Mouse (Mus musculus) sigmoid colon, adult 10 weeks (tissue): ENCODE results near the gene Sigirr. TPM values are rescaled to one million over a fixed set of nuclear protein-coding genes. Genes with fewer than 3 reads are reported as not detected.

Experiments
- polyA plus RNA-seq: library from polyadenylated mRNA; stranded (reverse); fragments of 350-450 nt; fragmentation: Illumina TruSeq; extraction: RNeasy Lipid Tissue Mini Kit (QIAGEN cat#74804); gene quantifications from one replicate; pipeline ENCODE4 v1.2.3, GENCODE M21; 2014; ENCODE audit warnings: low read depth, low replicate concordance

The Sigirr gene
- polyA plus RNA-seq, result 2.9 TPM

GRCm38 (mm10) chr7:141099911-141100691, at the start of gene Sigirr:
Sigirr (minus strand) TSS chr7:141100572.

GRCm38 (mm10) chr7:141122245-141122644, 21.9 kb upstream of the Sigirr start, which contains the start of gene Ptdss2:
Ptdss2 (plus strand) TSS chr7:141122382.

GRCm38 (mm10) chr7:141117636-141118035, 17.3 kb upstream of the Sigirr start, which contains the start of gene Ano9:
Ano9 (minus strand) TSS chr7:141117806.

DNA sequence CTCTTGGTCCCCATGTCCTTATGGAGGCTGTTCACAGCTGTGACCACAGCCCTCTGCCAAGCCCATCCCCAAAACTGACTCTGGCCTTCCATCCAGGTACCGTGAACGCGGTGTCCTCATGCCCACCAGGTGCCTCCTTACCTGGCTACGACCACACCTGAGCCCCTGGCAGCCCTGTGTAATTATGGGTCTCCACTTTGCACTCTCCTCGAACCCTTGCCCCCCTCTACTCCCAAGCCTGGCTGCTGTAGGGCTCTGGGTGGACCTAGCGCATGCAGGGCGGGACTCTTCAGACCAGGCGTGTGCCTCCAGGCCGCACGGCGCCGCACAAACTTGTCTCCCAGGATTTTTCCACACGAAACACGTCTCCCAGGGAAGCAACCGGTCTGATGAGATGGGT, 22.5 kb downstream of the Sigirr start, which contains the start of gene Pkp3:
Gene Pkp3 (plus strand): TSS at position 378 of the 400 bp plus-strand sequence.

GRCm38 (mm10) chr7:141060426-141061242, 39.7 kb downstream of the Sigirr start, which contains the start of gene B4galnt4:
B4galnt4 (plus strand) TSS chr7:141061104.

Other genes with a start within 250 kb of the Sigirr start
- not detected for gene Gm45785, start 244.2 kb downstream of the Sigirr start, polyA plus RNA-seq
- gene Ric8a, start 243.6 kb downstream of the Sigirr start, polyA plus RNA-seq, result 6.9 TPM
- 3.0 TPM for gene Bet1l, start 243.0 kb downstream of the Sigirr start, polyA plus RNA-seq
- gene Psmd13, start 218.6 kb downstream of the Sigirr start, polyA plus RNA-seq, result 117 TPM
- gene Sirt3, start 218.3 kb downstream of the Sigirr start, polyA plus RNA-seq, result 8.5 TPM
- gene Cox8b, start 200.1 kb downstream of the Sigirr start, polyA plus RNA-seq, result not detected
- gene Nlrp6, start 179.7 kb downstream of the Sigirr start, polyA plus RNA-seq, result 26.6 TPM
- gene Pgghg, start 159.2 kb downstream of the Sigirr start, polyA plus RNA-seq, result 0.82 TPM
- gene Ifitm5, start 150.3 kb downstream of the Sigirr start, polyA plus RNA-seq, result not detected
- not detected for gene Gm45717, start 144.6 kb downstream of the Sigirr start, polyA plus RNA-seq
- gene Ifitm2, start 144.6 kb downstream of the Sigirr start, polyA plus RNA-seq, result 56.8 TPM
- 9.0 TPM for gene Ifitm1, start 133.4 kb downstream of the Sigirr start, polyA plus RNA-seq
- gene Ifitm3, start 89.8 kb downstream of the Sigirr start, polyA plus RNA-seq, result 7.6 TPM
- 1.4 TPM for gene Ifitm6, start 82.6 kb downstream of the Sigirr start, polyA plus RNA-seq
- gene Gm17387, start 71.4 kb downstream of the Sigirr start, polyA plus RNA-seq, result not detected
- gene B4galnt4, start 39.5 kb downstream of the Sigirr start, polyA plus RNA-seq, result 0.19 TPM
- 0.69 TPM for gene Pkp3, start 22.4 kb downstream of the Sigirr start, polyA plus RNA-seq
- gene Ano9, start 17.2 kb upstream of the Sigirr start, polyA plus RNA-seq, result 59.9 TPM
- gene Ptdss2, start 21.8 kb upstream of the Sigirr start, polyA plus RNA-seq, result 17.4 TPM
- 2.4 TPM for gene Rnh1, start 72.3 kb upstream of the Sigirr start, polyA plus RNA-seq
- 5.6 TPM for gene Hras, start 93.4 kb upstream of the Sigirr start, polyA plus RNA-seq
- gene Lrrc56, start 93.6 kb upstream of the Sigirr start, polyA plus RNA-seq, result 1.1 TPM
- gene Lmntd2, start 113.5 kb upstream of the Sigirr start, polyA plus RNA-seq, result 0.66 TPM
- gene Rassf7, start 115.3 kb upstream of the Sigirr start, polyA plus RNA-seq, result 12.7 TPM
- 19.9 TPM for gene Phrf1, start 128.2 kb upstream of the Sigirr start, polyA plus RNA-seq
- 74.8 TPM for gene Irf7, start 165.9 kb upstream of the Sigirr start, polyA plus RNA-seq
- 135 TPM for gene Cdhr5, start 176.2 kb upstream of the Sigirr start, polyA plus RNA-seq
- not detected for gene Sct, start 178.6 kb upstream of the Sigirr start, polyA plus RNA-seq
- not detected for gene Drd4, start 191.4 kb upstream of the Sigirr start, polyA plus RNA-seq
- gene Deaf1, start 227.1 kb upstream of the Sigirr start, polyA plus RNA-seq, result 1.6 TPM
- 17.6 TPM for gene Tmem80, start 227.2 kb upstream of the Sigirr start, polyA plus RNA-seq
- 14.2 TPM for gene Eps8l2, start 238.3 kb upstream of the Sigirr start, polyA plus RNA-seq